Mouse (Mus musculus) cerebellum, postnatal 14 days (tissue): ENCODE measurements around the gene Hoxb3.

Experiments
- DNase-seq, 2 experiments: peaks; one replicate each; pipeline ENCODE4 v3.0.0; 2021; ENCODE audit warnings: mixed read lengths in 2 of 2

Gene Hoxb3

GRCm38 (mm10) chr11:96319071-96319902 is 3.8 kb upstream of the Hoxb3 start:
- no peak for DNase-seq

- no peak for DNase-seq
Measured at GRCm38 (mm10) chr11:96319910-96320309, 3.2 kb upstream of the Hoxb3 start.

GRCm38 (mm10) chr11:96320688-96321087 is 2.4 kb upstream of the Hoxb3 start:
- no peak for DNase-seq

GRCm38 (mm10) chr11:96321846-96322245 is 1.3 kb upstream of the Hoxb3 start:
- DNase-seq, result no peak

- no peak for DNase-seq
Measured at GRCm38 (mm10) chr11:96322738-96323137, 388 bp upstream of the Hoxb3 start.

GRCm38 (mm10) chr11:96324125-96324524 is 999 bp downstream of the Hoxb3 start:
- no peak for DNase-seq

- no peak for DNase-seq
Measured at GRCm38 (mm10) chr11:96324965-96325364, 1.8 kb downstream of the Hoxb3 start.

GRCm38 (mm10) chr11:96325747-96326212 is 2.7 kb downstream of the Hoxb3 start:
- DNase-seq, result no peak

- no peak for DNase-seq
Measured at GRCm38 (mm10) chr11:96326705-96327104, 3.6 kb downstream of the Hoxb3 start.

- no peak for DNase-seq
Measured at GRCm38 (mm10) chr11:96327122-96327521, 4.0 kb downstream of the Hoxb3 start.

- DNase-seq, result no peak
Measured at GRCm38 (mm10) chr11:96327750-96328149, 4.6 kb downstream of the Hoxb3 start.

- DNase-seq, result no peak
Measured at GRCm38 (mm10) chr11:96328605-96329004, 5.5 kb downstream of the Hoxb3 start.

- DNase-seq, result no peak
Measured at GRCm38 (mm10) chr11:96332105-96332504, 9.0 kb downstream of the Hoxb3 start.

GRCm38 (mm10) chr11:96332618-96333032 is 9.5 kb downstream of the Hoxb3 start:
- no peak for DNase-seq

- DNase-seq, result no peak
Measured at GRCm38 (mm10) chr11:96333241-96334001, 10.3 kb downstream of the Hoxb3 start.

- no peak for DNase-seq
Measured at GRCm38 (mm10) chr11:96334002-96334364, 10.9 kb downstream of the Hoxb3 start.

- no peak for DNase-seq
Measured at GRCm38 (mm10) chr11:96334998-96335397, 11.9 kb downstream of the Hoxb3 start.

GRCm38 (mm10) chr11:96336597-96336996 is 13.5 kb downstream of the Hoxb3 start:
- no peak for DNase-seq

- DNase-seq, result no peak
Measured at GRCm38 (mm10) chr11:96337026-96337425, 13.9 kb downstream of the Hoxb3 start.

GRCm38 (mm10) chr11:96338957-96339855 is 16.1 kb downstream of the Hoxb3 start:
- DNase-seq, result no peak

- DNase-seq, result no peak
Measured at GRCm38 (mm10) chr11:96340698-96341365, 17.7 kb downstream of the Hoxb3 start.
